Mouse (Mus musculus) neural tube, embryonic 13.5 days (tissue): ENCODE results near the gene Olfr1232. TPM values are rescaled to one million over a fixed set of nuclear protein-coding genes. Genes with fewer than 3 reads are reported as not detected.

Experiments
- ATAC-seq: fragments of 200-750 bp; cut with Nextera tagmentation; 2 replicates; pipeline ENCODE4 v1.8.0; 2017; ENCODE audit warnings: low read depth, mild to moderate bottlenecking, moderate TSS enrichment, moderate library complexity
- H3K27ac ChIP-seq: fragments of 300-500 bp; sonication (generic); replicated peaks from 2 replicates; pipeline ENCODE4 v1.5.1; 2015; ENCODE audit warnings: moderate library complexity, mild to moderate bottlenecking, inconsistent platforms
- H3K27me3 ChIP-seq: fragments of 300-500 bp; sonication (generic); 2 replicates; pipeline ENCODE4 v1.6.1; 2015; ENCODE audit warnings: mild to moderate bottlenecking, inconsistent platforms
- H3K36me3 ChIP-seq: fragments of 300-500 bp; sonication (generic); 2 replicates; pipeline ENCODE4 v1.6.1; 2015; ENCODE audit warnings: mild to moderate bottlenecking, inconsistent platforms
- H3K4me1 ChIP-seq: fragments of 300-500 bp; sonication (generic); replicated peaks from 2 replicates; pipeline ENCODE4 v1.6.1; 2015; ENCODE audit warnings: inconsistent platforms
- H3K4me2 ChIP-seq: fragments of 300-500 bp; sonication (generic); 2 replicates; pipeline ENCODE4 v1.6.1; 2015; ENCODE audit warnings: inconsistent platforms, mild to moderate bottlenecking, moderate library complexity
- H3K4me3 ChIP-seq: fragments of 300-500 bp; sonication (generic); 2 replicates; pipeline ENCODE4 v1.5.1; 2015; ENCODE audit warnings: mild to moderate bottlenecking, inconsistent platforms
- H3K9ac ChIP-seq: fragments of 300-500 bp; sonication (generic); 2 replicates; pipeline ENCODE4 v1.6.1; 2015; ENCODE audit warnings: moderate library complexity, mild to moderate bottlenecking, inconsistent platforms
- H3K9me3 ChIP-seq: fragments of 300-500 bp; sonication (generic); 2 replicates; pipeline ENCODE4 v1.6.1; 2016; ENCODE audit warnings: inconsistent platforms
- WGBS: fragments of 180-500 bp; shearing (Covaris S2); methylation state at CpG from one replicate; pipeline ENCODE4 v1.1.7; 2015; 5-methylcytosine and 5-hydroxymethylcytosine counted together
- polyA plus RNA-seq: library from polyadenylated mRNA; unstranded; fragments of >200 nt; fragmentation: Nextera tagmentation; extraction: Ambion mirVana; gene quantifications from 2 replicates; pipeline ENCODE4 v1.2.1, GENCODE M21; 2015

Olfr1232 gene
- polyA plus RNA-seq = not detected in 2 replicates

GRCm38 (mm10) chr2:89329575-89329974 is at the start of gene Olfr1232:
TSS of gene Olfr1232 (minus strand) at chr2:89329675.
- Histone ChIP-seq H3K4me2 (no peak within 1 kb of the TSS), H3K4me3 (no peak within 1 kb of the TSS), H3K27me3 (no peaks in the 10 kb centered on the region), H3K27ac (no peak within 1 kb of the TSS), H3K36me3 (no peaks in the 10 kb centered on the region), H3K4me1 (no peaks in the 10 kb centered on the region), H3K9me3 (no peaks in the 10 kb centered on the region), H3K9ac (no peak within 1 kb of the TSS)
- ATAC-seq = no peak

GRCm38 (mm10) chr2:89364765-89365164 is 35.3 kb upstream of the Olfr1232 start, which contains the start of gene Olfr1234:
TSS of gene Olfr1234 (minus strand) at chr2:89364865.
- ATAC-seq = no peak
- Histone ChIP-seq H3K4me1 (no peaks in the 10 kb centered on the region), H3K4me2 (no peak within 1 kb of the TSS), H3K4me3 (no peak within 1 kb of the TSS), H3K9me3 (no peaks in the 10 kb centered on the region), H3K27ac (no peak within 1 kb of the TSS), H3K9ac (no peak within 1 kb of the TSS), H3K27me3 (no peaks in the 10 kb centered on the region), H3K36me3 (no peaks in the 10 kb centered on the region)
- 87% methylated on average over 4 of the region's 4 CpGs for WGBS

DNA sequence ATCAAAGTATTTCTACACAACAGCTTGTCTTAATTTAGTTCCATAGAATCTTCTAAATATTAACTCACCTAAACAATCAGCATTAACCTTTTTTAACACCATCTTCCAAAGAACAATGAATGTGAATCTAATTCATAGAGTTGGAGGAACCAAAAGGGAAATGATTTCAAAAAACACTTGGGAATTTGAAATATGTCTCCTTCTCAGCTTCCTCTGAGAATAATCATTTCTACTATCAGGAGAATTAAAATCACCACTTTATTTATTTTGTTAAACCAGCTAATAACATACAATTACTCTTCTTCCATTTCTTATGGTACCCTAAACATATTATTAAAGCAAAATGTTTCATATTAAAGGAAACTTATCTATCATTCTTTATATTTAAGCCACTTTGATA is 12.8 kb upstream of the Olfr1232 start, which contains the start of gene Olfr1233:
TSS of gene Olfr1233 (minus strand) at position 101 of the 400 bp plus-strand sequence.
- Histone ChIP-seq H3K27me3 (no peaks in the 10 kb centered on the region), H3K9me3 (no peaks in the 10 kb centered on the region), H3K4me1 (no peaks in the 10 kb centered on the region), H3K4me2 (no peak within 1 kb of the TSS), H3K4me3 (no peak within 1 kb of the TSS), H3K36me3 (no peaks in the 10 kb centered on the region), H3K9ac (no peak within 1 kb of the TSS), H3K27ac (no peak within 1 kb of the TSS)
- ATAC-seq = no peak

- Histone ChIP-seq H3K9me3 (no peaks in the 10 kb centered on the region), H3K36me3 (no peaks in the 10 kb centered on the region), H3K4me1 (no peaks in the 10 kb centered on the region), H3K9ac (no peak within 1 kb of the TSS), H3K4me3 (no peak within 1 kb of the TSS), H3K4me2 (no peak within 1 kb of the TSS), H3K27ac (no peak within 1 kb of the TSS), H3K27me3 (no peaks in the 10 kb centered on the region)
- WGBS = 80% methylated on average over 2 of the region's 2 CpGs
- ATAC-seq = no peak
Observed at GRCm38 (mm10) chr2:89306974-89307373, 22.5 kb downstream of the Olfr1232 start, which contains the start of gene Olfr1231. TSS of gene Olfr1231 (minus strand) at chr2:89307074.

DNA sequence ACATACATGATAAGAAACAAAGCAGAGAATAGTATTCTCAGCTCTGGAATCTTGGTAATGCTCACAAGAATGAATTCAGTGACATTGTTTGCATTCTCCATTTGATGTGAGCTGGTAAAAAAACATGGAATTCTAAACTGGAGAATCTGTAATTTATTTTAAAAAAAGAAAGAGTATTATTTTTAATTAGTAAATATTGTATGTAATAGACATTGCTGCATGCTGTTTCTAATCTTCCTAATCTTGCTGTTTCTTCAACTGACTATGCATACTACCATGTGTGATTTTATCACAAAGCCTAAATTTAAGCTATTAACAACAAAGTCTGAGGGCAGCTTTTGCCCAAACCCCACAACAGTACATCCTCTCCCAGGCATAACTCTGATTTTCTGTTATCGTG is 32.3 kb downstream of the Olfr1232 start, which contains the start of gene Olfr1230:
TSS of gene Olfr1230 (minus strand) at position 101 of the 400 bp plus-strand sequence.
- Histone ChIP-seq H3K4me1 (no peaks in the 10 kb centered on the region), H3K9ac (no peak within 1 kb of the TSS), H3K4me3 (no peak within 1 kb of the TSS), H3K4me2 (no peak within 1 kb of the TSS), H3K9me3 (no peaks in the 10 kb centered on the region), H3K36me3 (no peaks in the 10 kb centered on the region), H3K27me3 (no peaks in the 10 kb centered on the region), H3K27ac (no peak within 1 kb of the TSS)
- 92% methylated on average over 1 of the region's 1 CpGs for WGBS
- ATAC-seq = no peak

- Histone ChIP-seq H3K4me2 (no peak within 1 kb of the TSS), H3K4me1 (no peaks in the 10 kb centered on the region), H3K27ac (no peak within 1 kb of the TSS), H3K36me3 (no peaks in the 10 kb centered on the region), H3K9ac (no peak within 1 kb of the TSS), H3K9me3 (no peaks in the 10 kb centered on the region), H3K27me3 (no peaks in the 10 kb centered on the region), H3K4me3 (no peak within 1 kb of the TSS)
- 81% methylated on average over 2 of the region's 2 CpGs for WGBS
- no peak for ATAC-seq
Observed at GRCm38 (mm10) chr2:89287914-89288313, 41.6 kb downstream of the Olfr1232 start, which contains the start of gene Olfr1229. TSS of gene Olfr1229 (minus strand) at chr2:89288014.

Other genes with a start within 250 kb of the Olfr1232 start
- not detected in 2 replicates for gene Olfr1219, start 246.2 kb downstream of the Olfr1232 start, polyA plus RNA-seq
- gene Olfr1220, start 222.8 kb downstream of the Olfr1232 start, polyA plus RNA-seq = not detected in 2 replicates
- not detected in 2 replicates for gene Olfr1221, start 212.4 kb downstream of the Olfr1232 start, polyA plus RNA-seq
- gene Olfr1222, start 196.6 kb downstream of the Olfr1232 start, polyA plus RNA-seq = not detected in 2 replicates
- gene Olfr1223, start 178.1 kb downstream of the Olfr1232 start, polyA plus RNA-seq = not detected in 2 replicates
- gene Olfr1224-ps1, start 165.6 kb downstream of the Olfr1232 start, polyA plus RNA-seq = not detected in 2 replicates
- not detected in 2 replicates for gene Olfr1225, start 155.0 kb downstream of the Olfr1232 start, polyA plus RNA-seq
- not detected in 2 replicates for gene Olfr1226, start 129.6 kb downstream of the Olfr1232 start, polyA plus RNA-seq
- not detected in 2 replicates for gene Olfr1228, start 75.6 kb downstream of the Olfr1232 start, polyA plus RNA-seq
- gene Olfr1229, start 41.7 kb downstream of the Olfr1232 start, polyA plus RNA-seq = not detected in 2 replicates
- gene Olfr1230, start 32.4 kb downstream of the Olfr1232 start, polyA plus RNA-seq = not detected in 2 replicates
- gene Olfr1231, start 22.6 kb downstream of the Olfr1232 start, polyA plus RNA-seq = not detected in 2 replicates
- gene Olfr1233, start 12.7 kb upstream of the Olfr1232 start, polyA plus RNA-seq = not detected in 2 replicates
- not detected in 2 replicates for gene Olfr1234, start 35.2 kb upstream of the Olfr1232 start, polyA plus RNA-seq
- not detected in 2 replicates for gene Olfr1238, start 80.0 kb upstream of the Olfr1232 start, polyA plus RNA-seq
- gene Olfr1239, start 90.7 kb upstream of the Olfr1232 start, polyA plus RNA-seq = not detected in 2 replicates
- not detected in 2 replicates for gene Olfr1240, start 113.3 kb upstream of the Olfr1232 start, polyA plus RNA-seq
- not detected in 2 replicates for gene Olfr1241, start 157.5 kb upstream of the Olfr1232 start, polyA plus RNA-seq
- not detected in 2 replicates for gene Olfr1242, start 168.7 kb upstream of the Olfr1232 start, polyA plus RNA-seq
- gene Olfr1243, start 201.8 kb upstream of the Olfr1232 start, polyA plus RNA-seq = not detected in 2 replicates
- gene Olfr1245, start 248.8 kb upstream of the Olfr1232 start, polyA plus RNA-seq = not detected in 2 replicates